Mouse (Mus musculus): ENCODE data around the gene Kitl.

DNA sequence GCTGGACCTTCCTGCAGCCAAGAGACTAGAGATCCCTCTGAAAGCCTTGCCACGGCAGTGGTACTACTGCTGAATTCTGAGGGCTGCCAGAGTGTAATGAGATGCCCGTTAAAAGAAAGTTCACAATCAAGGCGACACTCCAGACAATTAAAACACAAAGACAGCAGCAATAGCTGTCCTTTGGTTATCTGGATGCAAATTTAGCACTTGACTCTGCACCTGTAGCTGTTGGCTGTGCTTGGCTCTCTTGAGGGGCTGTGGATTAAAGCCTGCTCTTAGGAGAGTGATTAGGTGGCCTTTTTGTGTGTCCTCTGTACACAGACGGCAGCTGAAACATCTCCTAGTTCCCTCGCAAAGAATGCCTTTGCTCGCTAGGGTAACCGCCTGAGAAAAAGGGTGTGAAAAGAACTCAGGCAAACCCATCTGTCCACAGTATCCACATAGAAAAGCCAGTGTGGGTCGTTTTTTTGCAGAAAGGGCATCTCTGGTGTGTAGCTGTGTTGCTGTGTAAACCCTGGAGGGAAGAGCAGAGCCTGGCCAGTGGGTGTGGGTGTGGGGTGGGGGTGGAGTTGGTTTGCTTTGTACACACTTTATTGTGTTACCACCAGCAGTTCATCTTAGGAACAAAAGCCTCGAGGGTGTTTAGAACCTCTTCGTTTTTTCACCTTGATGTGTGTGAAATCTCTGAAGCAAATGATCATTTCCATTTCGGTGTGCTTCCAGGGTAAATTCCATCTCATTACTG is 6.8 kb downstream of the Kitl start:
- TF ChIP-seq EP300 (IDR thresholded peaks at IDR 0.05; ENCODE audit: low read depth): no peak
- no peak for TF ChIP-seq CTCF (IDR thresholded peaks at IDR 0.05; ENCODE audit: low read depth)

All from liver, embryonic 14.5 days (tissue).